Mouse (Mus musculus) kidney, embryonic 14.5 days (tissue): ENCODE measurements around the gene Rab6b. TPM values are rescaled to one million over a fixed set of nuclear protein-coding genes. Genes with fewer than 3 reads are reported as not detected.
A peak's percentile ranks its signal among the peaks of the same experiment; 100 is the strongest.

Experiments
- ATAC-seq: fragments of 200-750 bp; cut with Nextera tagmentation; 2 replicates; pipeline ENCODE4 v1.8.0; 2017; ENCODE audit warnings: moderate number of reproducible peaks, mild to moderate bottlenecking, moderate TSS enrichment, moderate library complexity; ENCODE audit not compliant: low FRiP score, low TSS enrichment
- H3K27ac ChIP-seq: fragments of 300-500 bp; sonication (generic); 2 replicates; pipeline ENCODE4 v1.5.1; 2014; ENCODE audit warnings: low read depth, mild to moderate bottlenecking, low read length, moderate library complexity, mixed read lengths
- H3K27me3 ChIP-seq: fragments of 300-500 bp; sonication (generic); 2 replicates; pipeline ENCODE4 v1.6.1; 2014; ENCODE audit warnings: mild to moderate bottlenecking, low read length; ENCODE audit not compliant: control insufficient read depth, insufficient read depth
- H3K36me3 ChIP-seq: fragments of 300-500 bp; sonication (generic); 2 replicates; pipeline ENCODE4 v1.6.1; 2014; ENCODE audit warnings: low read length, mixed read lengths; ENCODE audit not compliant: control insufficient read depth, insufficient read depth
- H3K4me1 ChIP-seq: fragments of 300-500 bp; sonication (generic); 2 replicates; pipeline ENCODE4 v1.6.1; 2014; ENCODE audit warnings: low read length, mixed read lengths; ENCODE audit not compliant: control insufficient read depth, insufficient read depth
- H3K4me2 ChIP-seq: fragments of 300-500 bp; sonication (generic); replicated peaks from 2 replicates; pipeline ENCODE4 v1.6.1; 2014; ENCODE audit warnings: low read depth, mild to moderate bottlenecking, low read length
- H3K4me3 ChIP-seq: fragments of 300-500 bp; sonication (generic); 2 replicates; pipeline ENCODE4 v1.5.1; 2014; ENCODE audit warnings: mild to moderate bottlenecking, low read length
- H3K9ac ChIP-seq: fragments of 300-500 bp; sonication (generic); 2 replicates; pipeline ENCODE4 v1.6.1; 2014; ENCODE audit warnings: low read depth, mild to moderate bottlenecking, low read length, moderate library complexity
- H3K9me3 ChIP-seq: fragments of 300-500 bp; sonication (generic); 2 replicates; pipeline ENCODE4 v1.6.1; 2016; ENCODE audit warnings: low read length; ENCODE audit not compliant: control insufficient read depth
- WGBS: fragments of 180-500 bp; shearing (Covaris S2); extraction: QIAGEN DNeasy Blood & Tissue Kit; methylation state at CpG from one replicate; pipeline ENCODE4 v1.1.7; 2014; 5-methylcytosine and 5-hydroxymethylcytosine counted together
- polyA plus RNA-seq: library from polyadenylated mRNA; unstranded; fragments of >200 nt; fragmentation: Nextera tagmentation; extraction: Ambion mirVana; gene quantifications from 2 replicates; pipeline ENCODE4 v1.2.1, GENCODE M21; 2014

Rab6b gene
- polyA plus RNA-seq, 1 experiment from 2014 or later = 3.5 TPM

GRCm38 (mm10) chr9:103188416-103188815, 76.8 kb downstream of the Rab6b start:
- no peaks in the 10 kb centered on the region for H3K27me3 ChIP-seq
- no peak for ATAC-seq
- 94% methylated on average over 4 of the region's 4 CpGs for WGBS
- no peak overlapping the region for H3K27ac ChIP-seq
- H3K4me2 ChIP-seq = no peak overlapping the region
- no peaks in the 10 kb centered on the region for H3K4me1 ChIP-seq
- H3K9ac ChIP-seq = no peak overlapping the region
- H3K4me3 ChIP-seq = no peak overlapping the region
- no peaks in the 10 kb centered on the region for H3K9me3 ChIP-seq
- peaks cover 46% of the 10 kb centered on the region for H3K36me3 ChIP-seq

DNA sequence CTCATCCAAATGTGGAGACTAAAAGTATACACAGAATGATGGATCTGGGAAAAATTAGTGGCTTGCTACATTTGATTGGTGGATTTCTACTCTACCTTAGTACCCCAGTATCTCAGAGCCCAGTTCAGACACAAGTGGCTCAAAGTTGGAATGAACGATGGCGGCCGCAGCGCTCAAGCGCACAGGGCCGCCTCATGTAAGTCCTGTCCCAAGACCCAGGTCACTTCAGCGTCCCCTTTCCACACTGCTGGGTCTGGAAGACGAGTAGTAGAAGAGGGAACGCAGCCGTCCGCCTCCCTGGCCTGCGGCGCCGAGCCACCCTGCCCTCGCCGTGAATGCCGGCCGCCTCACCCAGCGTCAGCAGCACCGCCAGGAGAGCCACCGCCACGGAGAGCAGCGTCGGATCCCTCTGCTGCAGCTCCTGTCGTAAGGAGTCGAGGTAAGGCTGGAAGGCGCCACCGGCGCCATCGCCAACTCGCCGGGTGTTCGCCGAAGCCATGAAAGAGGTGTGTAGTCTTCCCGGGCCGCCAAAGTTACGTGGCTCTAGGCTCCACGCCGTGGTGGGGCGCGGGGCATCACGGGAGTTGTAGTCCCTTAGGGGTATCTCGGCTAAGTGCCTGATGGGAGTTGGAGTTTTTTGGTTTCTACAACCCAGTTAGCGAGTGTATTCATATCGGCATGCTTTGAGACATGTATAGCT, 90.1 kb downstream of the Rab6b start, which contains the start of gene Srprb:
Gene Srprb, minus strand, starts transcription at position 577 of the 700 bp plus-strand sequence.
- Histone ChIP-seq H3K4me1 (no peaks in the 10 kb centered on the region), H3K9me3 (no peaks in the 10 kb centered on the region), H3K36me3 (peaks cover 27% of the 10 kb centered on the region), H3K4me2 (peak within 1 kb of the TSS; percentile 47), H3K27me3 (no peaks in the 10 kb centered on the region), H3K9ac (peak within 1 kb of the TSS; percentile 80), H3K4me3 (peak within 1 kb of the TSS; percentile 94), H3K27ac (peak within 1 kb of the TSS; percentile 66)
- ATAC-seq = peak; percentile 98
- under 1% methylated on average over 45 of the region's 45 CpGs for WGBS

DNA sequence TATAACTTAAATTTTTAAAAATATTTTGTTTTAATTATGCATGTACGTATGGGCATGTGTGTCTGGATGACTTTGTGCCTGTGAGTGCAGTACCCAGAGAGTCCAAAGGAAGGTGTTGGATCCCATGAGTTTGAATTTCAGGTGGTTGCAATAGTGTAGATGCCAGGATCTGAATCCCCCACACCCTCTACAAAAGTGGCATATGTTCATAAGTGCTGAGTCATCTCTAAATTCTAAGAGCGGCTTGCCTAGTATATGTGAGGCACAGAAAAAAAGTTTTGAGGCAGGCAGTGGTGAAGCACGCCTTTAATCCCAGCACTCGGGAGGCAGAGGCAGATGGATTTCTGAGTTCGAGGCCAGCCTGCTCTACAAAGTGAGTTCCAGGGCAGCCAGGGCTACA, 94.2 kb downstream of the Rab6b start:
- no peaks in the 10 kb centered on the region for H3K36me3 ChIP-seq
- no peak for ATAC-seq
- no peak overlapping the region for H3K27ac ChIP-seq
- no peaks in the 10 kb centered on the region for H3K27me3 ChIP-seq
- no peak overlapping the region for H3K9ac ChIP-seq
- no peaks in the 10 kb centered on the region for H3K9me3 ChIP-seq
- no peak overlapping the region for H3K4me2 ChIP-seq
- no peaks in the 10 kb centered on the region for H3K4me1 ChIP-seq
- 93% methylated on average over 5 of the region's 5 CpGs for WGBS
- H3K4me3 ChIP-seq = no peak overlapping the region

- Histone ChIP-seq H3K27ac (no peak overlapping the region), H3K27me3 (no peaks in the 10 kb centered on the region), H3K4me2 (peak overlapping the region; percentile 41), H3K9ac (no peak overlapping the region), H3K4me3 (peak overlapping the region; percentile 21), H3K36me3 (no peaks in the 10 kb centered on the region), H3K4me1 (no peaks in the 10 kb centered on the region), H3K9me3 (no peaks in the 10 kb centered on the region)
- 12% methylated on average over 16 of the region's 16 CpGs for WGBS
- ATAC-seq = peak; percentile 94
Observed at GRCm38 (mm10) chr9:103207846-103208245, 96.3 kb downstream of the Rab6b start.

GRCm38 (mm10) chr9:103208802-103209423, 97.3 kb downstream of the Rab6b start:
- Histone ChIP-seq H3K9me3 (no peaks in the 10 kb centered on the region), H3K36me3 (no peaks in the 10 kb centered on the region), H3K27ac (no peak overlapping the region), H3K4me2 (no peak overlapping the region), H3K4me3 (no peak overlapping the region), H3K4me1 (no peaks in the 10 kb centered on the region), H3K9ac (no peak overlapping the region), H3K27me3 (no peaks in the 10 kb centered on the region)
- 68% methylated on average over 6 of the region's 6 CpGs for whole genome bisulfite sequencing
- ATAC-seq = no peak

- Histone ChIP-seq H3K27ac (no peak overlapping the region), H3K9me3 (no peaks in the 10 kb centered on the region), H3K36me3 (no peaks in the 10 kb centered on the region), H3K27me3 (no peaks in the 10 kb centered on the region), H3K4me1 (no peaks in the 10 kb centered on the region), H3K4me2 (peak overlapping the region; percentile 35), H3K9ac (no peak overlapping the region), H3K4me3 (peak overlapping the region; percentile 19; the same call in 1 of the 2 replicates)
- ATAC-seq = no peak
- WGBS = 59% methylated on average over 28 of the region's 28 CpGs
Observed at GRCm38 (mm10) chr9:103212654-103213420, 101.2 kb downstream of the Rab6b start.

DNA sequence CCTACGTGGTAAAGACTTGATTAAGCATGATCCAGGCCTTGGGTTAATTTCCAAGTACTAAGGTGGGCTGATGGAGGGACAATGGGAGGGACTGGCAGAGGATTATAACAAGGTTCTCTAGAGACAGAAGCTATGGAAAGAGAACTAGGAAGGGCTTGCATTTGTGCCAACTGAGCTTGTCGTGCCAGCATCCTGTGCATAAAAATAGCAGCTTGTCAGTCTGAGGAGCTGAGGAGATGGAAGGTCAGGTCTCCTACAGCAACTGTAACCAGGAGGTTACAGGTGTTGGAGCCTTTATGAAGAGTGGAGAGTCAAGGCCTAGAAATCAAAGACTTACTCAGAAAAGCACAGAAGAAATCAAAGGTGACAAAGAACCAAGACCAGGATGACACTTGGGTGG, 102.0 kb downstream of the Rab6b start:
- Histone ChIP-seq H3K4me1 (no peaks in the 10 kb centered on the region), H3K36me3 (no peaks in the 10 kb centered on the region), H3K27me3 (no peaks in the 10 kb centered on the region), H3K4me2 (no peak overlapping the region), H3K9me3 (no peaks in the 10 kb centered on the region), H3K27ac (no peak overlapping the region), H3K4me3 (no peak overlapping the region), H3K9ac (no peak overlapping the region)
- ATAC-seq = no peak
- whole genome bisulfite sequencing = 72% methylated on average over 2 of the region's 2 CpGs

DNA sequence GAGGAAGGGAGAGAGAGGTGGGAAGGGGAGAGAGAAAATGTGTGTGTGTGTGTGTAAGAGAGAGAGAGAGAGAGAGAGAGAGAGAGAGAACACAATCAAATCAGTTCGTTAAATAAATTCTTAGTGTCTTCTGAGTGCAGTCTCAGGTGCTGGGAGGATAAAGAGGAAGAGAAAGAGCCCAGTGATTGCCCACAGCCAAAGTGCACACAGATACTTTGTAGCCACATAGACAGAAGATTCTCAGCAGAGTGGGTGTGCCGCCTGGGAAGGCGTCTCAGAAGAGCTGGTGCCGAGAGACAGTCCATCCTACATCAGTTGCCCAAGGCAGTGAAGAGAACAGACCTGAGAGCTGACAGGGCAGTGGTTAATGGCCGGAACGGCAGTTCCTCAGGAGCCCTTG, 102.7 kb downstream of the Rab6b start:
- Histone ChIP-seq H3K4me3 (no peak overlapping the region), H3K4me1 (no peaks in the 10 kb centered on the region), H3K4me2 (no peak overlapping the region), H3K27me3 (no peaks in the 10 kb centered on the region), H3K9me3 (no peaks in the 10 kb centered on the region), H3K36me3 (no peaks in the 10 kb centered on the region), H3K9ac (no peak overlapping the region), H3K27ac (no peak overlapping the region)
- ATAC-seq = no peak
- WGBS = 63% methylated on average over 6 of the region's 6 CpGs

DNA sequence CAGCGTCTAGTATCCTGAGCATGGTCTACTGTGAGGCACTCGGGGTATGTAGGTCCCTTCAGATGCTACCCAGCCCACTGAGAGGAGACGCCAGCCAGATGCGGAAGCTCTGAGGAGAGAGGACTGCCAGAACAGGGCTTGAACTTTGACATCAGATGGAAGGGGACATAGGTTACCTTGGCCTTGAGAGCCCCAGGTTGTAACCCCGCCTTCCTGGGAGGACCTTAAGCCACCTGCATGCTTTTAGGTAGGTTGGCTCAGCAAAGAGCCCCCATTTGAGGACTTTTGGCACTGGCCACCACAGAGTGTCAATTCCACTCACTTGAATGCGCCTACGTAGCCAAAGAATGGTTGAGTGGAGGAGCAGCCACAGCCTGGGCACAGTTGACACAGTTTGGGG, 113.1 kb downstream of the Rab6b start:
- Histone ChIP-seq H3K27ac (no peak overlapping the region), H3K9me3 (no peaks in the 10 kb centered on the region), H3K4me3 (no peak overlapping the region), H3K9ac (no peak overlapping the region), H3K36me3 (no peaks in the 10 kb centered on the region), H3K27me3 (no peaks in the 10 kb centered on the region), H3K4me1 (no peaks in the 10 kb centered on the region), H3K4me2 (no peak overlapping the region)
- ATAC-seq = no peak
- 94% methylated on average over 7 of the region's 7 CpGs for WGBS
